Mouse (Mus musculus) ovary, postnatal 10 days (tissue): Measurements from ENCODE around the gene Cyp2d26.

Experiments
- DNase-seq: peaks from one replicate; pipeline ENCODE4 v3.0.0; 2022; ENCODE audit warnings: low spot score

Gene Cyp2d26

DNA sequence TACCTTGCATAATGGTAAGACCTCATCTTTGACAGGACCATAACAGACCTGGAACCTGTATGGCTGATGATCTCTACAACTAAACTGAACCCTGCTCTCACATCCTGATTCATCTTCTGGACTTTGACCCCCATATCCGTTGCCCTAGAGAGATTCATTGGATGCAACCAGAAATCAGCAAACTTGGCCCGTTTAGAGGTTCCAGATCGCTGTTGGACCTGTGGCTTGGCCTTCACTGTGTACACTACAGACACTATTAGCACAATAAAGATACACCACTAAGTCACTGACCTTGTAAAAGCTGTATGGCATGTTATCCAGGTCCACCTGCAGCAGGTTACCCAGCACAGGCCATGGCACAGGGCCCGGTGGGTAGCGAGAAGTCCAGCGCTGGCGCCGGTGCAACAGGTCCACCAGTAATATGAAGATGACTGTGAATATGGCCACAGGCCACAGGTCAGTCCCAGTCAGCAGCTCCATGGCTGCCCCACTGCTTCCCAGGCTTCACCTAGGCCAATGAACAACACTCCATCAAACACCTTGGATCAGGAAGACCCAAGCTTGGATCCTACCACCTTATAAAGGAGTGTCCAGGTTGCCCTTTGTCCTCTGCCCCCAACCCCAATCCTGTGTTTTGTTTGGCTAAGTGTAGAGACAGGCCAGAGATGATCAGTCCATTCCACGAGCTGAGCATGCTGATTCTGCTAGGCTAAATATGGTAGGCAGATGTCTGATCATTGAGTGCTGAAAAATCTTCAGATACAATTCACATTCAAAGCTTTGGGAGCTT is 30.3 kb downstream of the Cyp2d26 start, which contains the start of gene Cyp2d40:
Gene Cyp2d40, minus strand, starts transcription at position 553 of the 790 bp plus-strand sequence.
- DNase-seq, result no peak

DNA sequence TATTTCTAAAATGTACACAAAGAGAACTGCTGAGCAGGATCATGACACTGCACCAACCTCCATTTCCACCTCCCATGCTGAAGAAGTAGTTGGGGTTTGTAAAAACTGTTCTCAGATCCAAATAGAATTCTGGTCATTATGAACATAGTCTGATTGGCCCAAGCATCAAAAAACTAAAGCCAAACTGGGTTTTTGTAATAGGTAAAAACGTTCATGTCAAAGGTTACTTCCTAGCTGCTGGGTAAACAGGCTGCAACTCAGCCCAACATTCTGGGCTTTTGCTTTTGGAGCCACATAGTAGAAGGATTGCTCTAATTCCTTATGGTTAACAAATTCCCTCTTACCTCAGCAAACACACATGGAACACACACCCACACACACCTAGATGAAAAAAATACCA is 46.0 kb downstream of the Cyp2d26 start:
- no peak for DNase-seq

DNA sequence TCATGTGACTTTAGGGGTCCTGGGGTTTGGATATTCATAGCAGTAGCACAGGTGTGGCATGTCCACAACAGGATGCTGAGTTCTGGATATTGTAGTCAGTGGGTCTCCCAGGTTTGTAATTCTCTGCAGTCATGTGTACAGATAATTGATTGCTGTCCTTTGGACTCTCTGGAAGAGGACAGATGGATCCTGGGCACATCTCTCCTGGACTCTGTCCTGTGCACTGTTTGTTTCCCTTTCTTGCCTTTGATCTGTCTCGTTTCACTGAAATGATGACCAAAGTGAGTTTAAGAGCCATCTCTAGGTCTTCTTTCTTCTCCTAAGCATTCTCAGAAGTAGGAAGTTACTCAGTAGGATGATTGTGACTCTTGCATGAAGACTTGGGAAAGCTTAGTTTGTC is 46.6 kb downstream of the Cyp2d26 start:
- DNase-seq, result no peak
